Comparison of ENCODE assay signal across 12 mouse cellular contexts in genomic region chr5:35647562-35647961, GRCm38 (mm10). TPM values are rescaled to one million over a fixed set of nuclear protein-coding genes. Genes with fewer than 3 reads are reported as not detected.
DNase-seq lines count a peak whose midpoint lies in the region; ATAC-seq and TF ChIP-seq lines count a peak whose summit lies in the region.
"Had no signal": no experiment of that assay in that cellular context is flagged by ENCODE, and none has a peak within 500 bp of the region (broad histone marks: within the 10 kb centered on the region; RNA-seq: fewer than 3 reads in every experiment).

No protein-coding gene starts in this region.

- no peak overlapping the region for H3K4me3 ChIP-seq in lung, embryonic 15.5 days
- no peak overlapping the region for H3K4me3 ChIP-seq in midbrain, postnatal 0 days (ENCODE audit: low read depth, low read length)
- H3K4me3 ChIP-seq: limb, embryonic 13.5 days had no signal

- no peaks in the 10 kb centered on the region for H3K27me3 ChIP-seq in lung, embryonic 15.5 days
- H3K27me3 ChIP-seq in midbrain, postnatal 0 days (ENCODE audit: insufficient read depth, low read length) = no peaks in the 10 kb centered on the region
- H3K27me3 ChIP-seq: limb, embryonic 13.5 days had no signal

- TF ChIP-seq CTCF in midbrain, postnatal 0 days (IDR thresholded peaks at IDR 0.05) = no peak

- H3K4me2 ChIP-seq in lung, embryonic 15.5 days = no peak overlapping the region
- H3K4me2 ChIP-seq in midbrain, postnatal 0 days (ENCODE audit: low read depth, low read length, poor library complexity, severe bottlenecking) = no peak overlapping the region
- H3K4me2 ChIP-seq: limb, embryonic 13.5 days had no signal

- peak; percentile 83 for ATAC-seq in lung, embryonic 15.5 days (ENCODE audit: borderline replicate concordance, extremely low read depth, low FRiP score, low TSS enrichment)
- no peak for ATAC-seq in midbrain, postnatal 0 days (ENCODE audit: low FRiP score)
- ATAC-seq: inflammation-experienced regulatory T-cells, adult 6 months had no signal

- peak; percentile 74 for DNase-seq in gastrocnemius, adult 18-20 months (ENCODE audit: low spot score)
- no peak for DNase-seq in gastrocnemius, postnatal 4 days (ENCODE audit: low spot score in 2 of 2)
- peak; percentile 64 for DNase-seq in urinary bladder, postnatal 14 days (ENCODE audit: low spot score)
- no peak for DNase-seq in urinary bladder, postnatal 4 days (ENCODE audit: low spot score in 2 of 2)
- peak; percentile 49 for DNase-seq in testis, postnatal 14 days (ENCODE audit: low spot score)
- DNase-seq in thymus, postnatal 0 days (ENCODE audit: low spot score) = no peak
- DNase-seq in midbrain, postnatal 0 days (ENCODE audit: low spot score) = no peak
- DNase-seq: midbrain, embryonic 14.5 days; thymus, adult 2 months had no signal

- H3K4me1 ChIP-seq in lung, embryonic 15.5 days = peaks cover 48% of the 10 kb centered on the region
- H3K4me1 ChIP-seq in midbrain, postnatal 0 days (ENCODE audit: insufficient read depth, low read length) = no peaks in the 10 kb centered on the region

- peak overlapping the region; percentile 65 for H3K27ac ChIP-seq in lung, embryonic 15.5 days
- no peak overlapping the region for H3K27ac ChIP-seq in midbrain, postnatal 0 days (ENCODE audit: low read depth, low read length)
- H3K27ac ChIP-seq: limb, embryonic 13.5 days had no signal

- 35% methylated on average over 4 of the region's 4 CpGs for WGBS in lung, embryonic 15.5 days
- 67% methylated on average over 4 of the region's 4 CpGs for WGBS in midbrain, postnatal 0 days

- no peaks in the 10 kb centered on the region for H3K36me3 ChIP-seq in lung, embryonic 15.5 days
- no peaks in the 10 kb centered on the region for H3K36me3 ChIP-seq in midbrain, postnatal 0 days (ENCODE audit: insufficient read depth, low read length)
- H3K36me3 ChIP-seq: limb, embryonic 13.5 days had no signal

- H3K9ac ChIP-seq in lung, embryonic 15.5 days = no peak overlapping the region
- no peak overlapping the region for H3K9ac ChIP-seq in midbrain, postnatal 0 days (replicated peaks; ENCODE audit: low read length, poor library complexity, severe bottlenecking)
- H3K9ac ChIP-seq: limb, embryonic 13.5 days had no signal

- no peaks in the 10 kb centered on the region for H3K9me3 ChIP-seq in lung, embryonic 15.5 days
- no peaks in the 10 kb centered on the region for H3K9me3 ChIP-seq in midbrain, postnatal 0 days (ENCODE audit: low read length)
- H3K9me3 ChIP-seq: limb, embryonic 13.5 days had no signal

RNA-seq across cellular contexts. Expression of gene Htra3, which starts 32.0 kb away (rescaled TPM):
- 10 to 100 TPM; 28.4 to 34.8 TPM for total RNA-seq in gastrocnemius, adult 18-20 months (2021)
- total RNA-seq in gastrocnemius, postnatal 4 days (2021) = 100 to 1,000 TPM in 1 of 2 experiments, 10 to 100 TPM in 1; 97.0 to 102 TPM
- polyA plus RNA-seq in lung, embryonic 15.5 days (2015; fragmentation: Nextera tagmentation; extraction: Ambion mirVana) = 26.0 and 29.2 TPM in 2 replicates
- polyA plus RNA-seq in thymus, postnatal 0 days (2015; fragmentation: Nextera tagmentation; extraction: Ambion mirVana) = 8.9 and 10.4 TPM in 2 replicates
- total RNA-seq in midbrain, postnatal 0 days (2014; rRNA removed) = 19.9 and 26.3 TPM in 2 replicates
- 20.9 and 22.0 TPM in 2 replicates for polyA plus RNA-seq in midbrain, postnatal 0 days (2015; fragmentation: Nextera tagmentation; extraction: Ambion mirVana)
- polyA plus RNA-seq: inflammation-experienced regulatory T-cells, adult 6 months had no signal

Comparison
In these comparisons a context has a peak if more than half of its experiments do, and no peak if none do; other contexts are left out.
1. DNase-seq: peak in gastrocnemius, adult 18-20 months (single experiment), urinary bladder, postnatal 14 days (single experiment) and testis, postnatal 14 days (single experiment); none in gastrocnemius, postnatal 4 days (0 of 2), urinary bladder, postnatal 4 days (0 of 2), thymus, postnatal 0 days (single experiment) and midbrain, postnatal 0 days (single experiment).